Mouse (Mus musculus) erythroid progenitor cell, adult 5-6 weeks (primary cell): Measurements from ENCODE around the gene Tnni3. TPM values are rescaled to one million over a fixed set of nuclear protein-coding genes. Genes with fewer than 3 reads are reported as not detected.
"Not testable (repeated sequence)": the region's sequence is repeated elsewhere in the genome, so short reads cannot be mapped to it uniquely, and the experiment has no call there.

ENCODE experiments used
- ATAC-seq: replicated peaks from 2 replicates; pipeline ENCODE4 v1.8.0; 2016; ENCODE audit warnings: moderate number of reproducible peaks, mild to moderate bottlenecking, moderate TSS enrichment, inconsistent platforms; ENCODE audit not compliant: poor library complexity, low FRiP score, severe bottlenecking
- total RNA-seq, 2 experiments: library from RNA; stranded (forward) in 1 of 2; stranded (reverse) in 1 of 2; fragments of 150-400 nt in 1 of 2; fragments of 186-747, 209-891 nt in 1 of 2; gene quantifications; 2 replicates each; pipeline versions ENCODE4 v1.2.3 to v1.2.4; 2015 to 2017; ENCODE audit warnings: low replicate concordance in 2 of 2

The Tnni3 gene
- not detected in 2 replicates for total RNA-seq (2015; ENCODE audit: low replicate concordance)
- total RNA-seq (2017; ENCODE audit: low replicate concordance), result not detected in 2 replicates

DNA sequence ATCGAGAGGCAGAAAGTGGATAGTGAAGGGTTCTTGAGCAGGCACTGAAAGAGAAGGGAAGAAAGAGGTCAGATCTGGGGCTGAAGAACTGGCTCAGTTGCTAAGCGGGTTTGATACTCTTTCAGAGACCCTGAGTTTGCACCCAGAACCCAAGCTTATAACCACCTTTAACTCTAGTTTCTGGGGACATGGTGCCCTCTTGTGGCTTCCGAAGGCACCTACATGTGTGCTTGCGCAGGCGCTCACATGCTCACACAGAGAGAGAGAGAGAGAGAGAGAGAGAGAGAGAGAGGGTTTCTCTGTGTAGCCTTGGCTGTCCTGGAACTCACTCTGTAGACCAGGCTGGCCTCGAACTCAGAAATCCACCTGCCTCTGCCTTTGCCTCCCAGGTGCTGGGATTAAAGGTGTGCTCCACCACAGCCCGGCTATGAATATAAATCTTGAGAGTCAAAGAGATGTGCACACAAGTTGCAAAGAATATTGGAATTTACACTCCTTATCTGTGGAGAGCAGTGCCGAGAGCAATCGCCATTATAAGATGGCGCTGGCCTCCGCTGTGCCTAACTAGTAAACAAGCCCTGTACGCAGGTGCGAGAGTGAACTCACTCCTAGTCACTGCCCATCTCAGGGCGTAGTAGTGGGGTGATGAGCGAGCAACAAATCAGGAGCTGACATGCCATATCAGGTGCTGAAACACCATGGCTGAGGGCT, at the start of gene Tnni3:
Gene Tnni3, minus strand, starts transcription at position 18 of the 711 bp plus-strand sequence.
- 0 out of 2 replicates have a peak, but pooled peaks have one; percentile 51 for ATAC-seq

- ATAC-seq, result not testable (repeated sequence)
Measured at GRCm38 (mm10) chr7:4572361-4572760, 48.3 kb upstream of the Tnni3 start.

DNA sequence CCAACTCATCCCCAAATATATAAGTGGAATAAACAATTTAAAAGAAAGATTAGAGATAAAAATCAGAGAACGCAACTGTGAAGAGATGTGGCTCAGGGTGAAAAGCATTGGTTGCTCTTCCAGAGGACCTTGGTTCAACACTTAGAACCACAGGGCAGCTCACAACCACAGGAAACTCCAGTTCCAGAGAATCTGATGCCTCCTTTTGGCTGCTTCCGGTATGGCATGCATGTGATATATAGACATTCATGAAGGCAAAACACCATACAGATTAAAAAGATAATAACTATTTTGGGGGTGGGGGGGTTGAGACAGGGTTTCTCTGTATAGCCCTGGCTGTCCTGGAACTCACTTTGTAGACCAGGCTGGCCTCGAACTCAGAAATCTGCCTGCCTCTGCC, 38.6 kb upstream of the Tnni3 start:
- no peak for ATAC-seq

GRCm38 (mm10) chr7:4557167-4557560, 33.1 kb upstream of the Tnni3 start:
- no peak for ATAC-seq

GRCm38 (mm10) chr7:4556256-4557166, 32.5 kb upstream of the Tnni3 start:
- ATAC-seq, result peak; percentile 83

DNA sequence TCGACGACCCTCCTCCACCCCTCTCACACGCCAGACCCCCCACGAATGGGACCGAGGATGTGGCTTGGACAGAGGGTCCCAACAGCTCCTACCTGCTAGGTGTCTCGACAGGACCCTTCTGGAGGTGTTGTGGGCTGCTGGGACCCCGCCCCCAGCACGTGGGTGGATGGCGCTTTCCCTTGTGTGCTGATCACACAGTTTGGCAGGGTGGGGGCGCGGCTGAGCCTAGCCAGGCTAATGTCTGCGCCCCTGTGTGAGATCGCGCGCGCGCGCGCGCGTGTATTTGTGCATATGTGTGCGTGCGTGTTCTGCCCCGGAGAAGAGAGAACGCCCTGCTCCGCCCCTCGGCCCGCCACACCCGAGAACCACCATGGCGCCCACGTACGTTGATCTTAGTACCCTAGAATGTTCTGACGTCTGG, 23.2 kb upstream of the Tnni3 start, which contains the start of gene Syt5:
Gene Syt5, minus strand, starts transcription at position 321 of the 421 bp plus-strand sequence.
- ATAC-seq, result no peak

- no peak for ATAC-seq
Measured at GRCm38 (mm10) chr7:4546591-4547131, 22.6 kb upstream of the Tnni3 start.

DNA sequence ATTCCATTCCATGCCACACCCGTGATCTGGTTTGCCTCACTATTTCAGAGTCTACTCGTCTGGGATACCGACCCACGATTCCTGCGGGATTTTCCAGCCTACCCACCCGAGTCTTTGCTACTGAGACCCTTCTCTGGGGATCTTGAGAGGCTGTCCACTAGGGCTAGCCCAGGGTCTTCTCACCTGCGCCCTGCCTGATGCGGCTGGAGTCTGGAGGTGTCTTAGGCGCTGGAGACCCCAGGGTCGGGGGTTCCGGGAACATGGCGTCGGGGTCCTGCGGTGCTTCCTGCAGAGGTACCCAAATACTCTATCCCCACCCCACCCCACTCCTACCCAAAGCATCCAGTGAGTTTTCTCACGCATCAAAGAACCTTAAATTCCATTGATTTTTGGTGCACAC, 22.0 kb upstream of the Tnni3 start:
- no peak for ATAC-seq

- ATAC-seq, result no peak
Measured at GRCm38 (mm10) chr7:4542013-4542412, 18.0 kb upstream of the Tnni3 start.

- ATAC-seq, result no peak
Measured at GRCm38 (mm10) chr7:4541344-4541743, 17.3 kb upstream of the Tnni3 start.

DNA sequence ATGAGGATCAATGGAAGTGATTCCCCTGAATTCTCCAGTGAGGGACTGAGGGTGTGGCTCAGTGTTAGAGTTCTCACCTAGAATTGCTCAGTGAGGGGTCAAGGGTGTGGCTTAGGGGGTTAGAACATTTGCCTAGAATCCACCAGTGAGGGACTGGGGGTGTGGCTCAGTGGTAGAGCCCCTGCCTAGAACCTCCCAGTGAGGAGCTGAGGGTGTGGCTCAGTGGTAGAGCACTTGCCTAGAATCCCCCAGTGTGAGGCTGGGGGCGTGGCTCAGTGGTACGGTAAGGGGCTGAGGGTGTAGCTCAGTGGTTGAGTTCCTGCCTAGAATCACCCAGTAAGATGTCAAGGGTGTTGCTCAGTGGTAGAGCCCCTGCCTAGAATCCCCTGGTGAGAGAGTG, 15.0 kb upstream of the Tnni3 start:
- no peak for ATAC-seq

GRCm38 (mm10) chr7:4537181-4537580, 13.2 kb upstream of the Tnni3 start:
- ATAC-seq, result no peak

GRCm38 (mm10) chr7:4536369-4536768, 12.3 kb upstream of the Tnni3 start:
- ATAC-seq, result no peak

DNA sequence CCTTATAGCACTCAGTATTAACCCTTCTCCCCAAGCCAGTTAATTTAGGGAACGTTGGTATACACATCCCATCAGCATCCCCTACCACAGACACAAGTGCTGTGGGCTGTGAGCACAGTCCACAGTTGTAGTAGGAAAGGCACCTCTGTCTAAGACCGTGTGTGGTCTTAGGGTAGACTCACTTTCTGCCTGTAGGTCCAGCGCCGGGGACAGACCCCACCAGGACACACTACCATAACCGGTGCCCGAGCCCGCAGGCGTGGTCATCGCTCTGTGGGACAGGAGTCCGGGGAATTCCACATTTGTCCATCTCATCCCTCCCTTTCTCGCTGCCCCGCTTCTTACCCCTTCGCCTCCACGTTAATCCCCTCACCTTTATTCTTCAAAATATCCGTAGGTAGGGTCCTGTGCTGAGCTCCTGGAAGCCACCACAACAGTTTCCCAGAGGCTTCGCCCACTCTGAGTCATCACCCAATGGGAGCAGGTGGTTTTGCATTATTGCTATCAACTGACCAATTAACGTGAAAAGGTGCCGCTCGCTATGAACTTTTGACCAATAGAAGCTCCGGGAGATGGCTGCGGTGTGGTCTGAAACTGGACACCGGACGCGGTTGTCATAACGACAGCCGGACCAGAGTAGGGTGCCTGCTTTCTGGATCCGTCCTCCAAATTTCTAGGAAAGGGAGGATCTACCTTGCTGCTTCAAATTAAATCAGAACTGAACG, 8.1 kb upstream of the Tnni3 start, which contains the start of gene Dnaaf3:
Gene Dnaaf3, minus strand, starts transcription at position 449 of the 725 bp plus-strand sequence.
- ATAC-seq, result no peak; the same call in 1 of the 2 replicates

DNA sequence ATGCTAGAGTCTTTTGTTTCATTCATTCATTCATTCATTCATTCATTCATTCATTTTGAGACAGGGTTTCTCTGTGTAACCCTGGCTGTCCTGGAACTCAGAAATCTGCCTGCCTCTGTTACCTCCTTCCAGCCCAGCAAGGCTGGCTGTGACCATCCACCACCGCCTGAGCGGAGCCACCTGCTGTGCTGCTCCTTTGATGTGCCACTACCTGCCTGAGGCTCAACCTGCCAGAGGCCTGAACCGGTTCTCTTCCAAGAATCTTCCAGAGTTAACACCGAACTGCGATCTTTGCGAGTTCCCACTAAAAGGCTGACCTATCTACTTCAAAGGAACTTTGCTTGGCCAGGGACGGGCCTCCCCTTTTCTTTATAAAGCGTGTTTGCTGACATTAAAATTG, 6.1 kb upstream of the Tnni3 start:
- ATAC-seq, result not testable (repeated sequence)

- no peak for ATAC-seq
Measured at GRCm38 (mm10) chr7:4527302-4527689, 3.3 kb upstream of the Tnni3 start.

DNA sequence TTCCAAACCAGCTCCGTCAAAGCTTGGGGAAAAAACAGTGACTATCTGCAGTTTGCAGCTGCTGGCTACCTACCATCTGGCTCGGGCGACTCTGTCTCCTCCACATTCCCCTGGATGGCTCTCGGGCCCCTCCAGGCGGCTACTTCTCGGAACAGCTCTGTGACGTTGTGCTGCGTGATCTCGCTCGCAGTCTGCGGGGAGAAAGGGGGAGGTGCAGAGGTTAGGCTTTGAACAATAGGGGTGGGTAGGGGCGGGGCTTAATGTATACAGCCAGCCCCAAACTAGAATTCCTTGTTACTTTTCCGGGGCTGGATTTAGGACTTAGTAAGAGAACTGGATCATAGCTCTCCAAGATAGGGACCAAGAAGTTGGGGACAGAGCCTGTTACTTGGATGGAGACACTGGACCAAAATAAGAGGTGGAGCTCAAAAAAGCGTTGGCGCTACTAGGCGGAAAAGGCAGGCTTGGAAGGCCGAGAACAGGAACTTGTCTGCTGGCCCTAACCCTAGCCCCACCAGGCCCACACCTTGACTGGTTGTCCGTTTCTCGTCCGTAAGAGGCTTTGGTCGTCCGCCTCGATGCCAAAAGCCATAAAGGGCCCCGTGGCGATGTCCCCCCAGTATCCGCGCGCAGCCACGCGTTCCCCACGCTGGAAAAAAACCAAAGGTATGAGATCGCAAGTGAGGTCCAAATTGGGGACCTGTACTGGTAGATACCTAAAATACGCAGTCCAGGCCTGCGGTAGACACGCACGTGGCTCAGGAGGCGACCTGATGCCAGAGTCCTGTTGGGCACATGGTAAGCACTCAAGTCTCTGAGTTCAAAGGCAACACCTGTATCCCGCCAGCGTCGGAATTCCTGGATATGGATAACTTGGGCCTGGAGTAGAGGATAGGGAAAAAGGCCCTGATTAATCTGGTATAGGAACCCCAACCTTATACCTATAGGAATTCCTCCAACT, 2.6 kb upstream of the Tnni3 start:
- peak; percentile 85 for ATAC-seq
